Mouse (Mus musculus) regulatory T cell (primary cell): ENCODE results near the gene Treh.

ENCODE experiments used
- in situ Hi-C: fragments of 300-600 bp; cut with MboI, MseI; formaldehyde crosslinking; loops from one replicate; pipeline ENCODE4 v1.15.1; 2025; ENCODE audit warnings: high pct_unique_total_duplicates

Treh gene

DNA sequence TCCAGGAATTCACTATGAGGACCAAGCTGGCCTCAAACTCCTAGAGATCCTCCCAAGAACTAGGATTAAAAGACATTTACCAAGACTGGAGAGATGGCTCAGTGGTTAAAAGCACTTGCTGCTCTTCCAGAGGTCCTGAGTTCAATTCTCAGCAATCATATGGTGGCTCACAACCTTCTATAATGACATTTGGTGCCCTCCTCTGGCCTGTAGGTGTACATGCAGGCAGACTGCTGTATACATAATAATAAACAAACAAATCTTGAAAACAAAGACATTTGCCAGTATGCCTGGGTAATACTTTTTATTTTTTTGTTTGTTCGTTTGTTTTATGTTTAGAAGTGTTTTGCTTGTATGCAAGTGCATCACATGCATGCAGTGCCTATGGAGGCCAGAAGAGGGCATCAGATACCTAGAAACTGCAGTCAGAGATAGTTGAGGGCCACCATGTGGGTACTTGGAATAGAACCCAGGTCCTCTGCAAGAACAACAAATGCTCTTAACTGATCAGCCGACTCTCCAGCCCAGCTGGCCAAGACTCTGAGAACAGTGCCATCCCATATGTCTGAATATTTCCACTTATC lies 5.3 kb downstream of the Treh start:
- in situ Hi-C loops, result no loop called here

- in situ Hi-C loops, result no loop called here
These were observed 6.5 kb downstream of the Treh start for GRCm38 (mm10) chr9:44679565-44679964.

DNA sequence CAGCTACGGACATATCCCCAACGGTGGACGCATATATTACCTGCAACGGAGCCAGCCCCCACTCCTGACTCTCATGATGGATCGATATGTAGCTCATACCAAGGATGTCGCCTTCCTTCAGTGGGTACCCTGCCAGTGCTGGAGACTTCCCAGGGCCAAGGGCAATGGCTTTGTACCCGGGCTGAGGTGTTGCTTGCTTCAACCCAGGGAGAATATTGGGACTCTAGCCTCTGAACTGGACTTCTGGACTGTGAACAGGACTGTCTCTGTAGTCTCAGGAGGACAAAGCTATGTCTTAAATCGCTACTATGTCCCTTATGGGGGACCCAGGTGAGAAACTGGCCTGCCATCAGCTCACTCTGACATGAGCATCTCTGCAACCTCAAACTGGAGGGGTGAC lies 10.0 kb downstream of the Treh start:
- in situ Hi-C loops, result no loop called here

- in situ Hi-C loops, result no loop called here
These were observed 12.6 kb downstream of the Treh start for GRCm38 (mm10) chr9:44685346-44686330.

DNA sequence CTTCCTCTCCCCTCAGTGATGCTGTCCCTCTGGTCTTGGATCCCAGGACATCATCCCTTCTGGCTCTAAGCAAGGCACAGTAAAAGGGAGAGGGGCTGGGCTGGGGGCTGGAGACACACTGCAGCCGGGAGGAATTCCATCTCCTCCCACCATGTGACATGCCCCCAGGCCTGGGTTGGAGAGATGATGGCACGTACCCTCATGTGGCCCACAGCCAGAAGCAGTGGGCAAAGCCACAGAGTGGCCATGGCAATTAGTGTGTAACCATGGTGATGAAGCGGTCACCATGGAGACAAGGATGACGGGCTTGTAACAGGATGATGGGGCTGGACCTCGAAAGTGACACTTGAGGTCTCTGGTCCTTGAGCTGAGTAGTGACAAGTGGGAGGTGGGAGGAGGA lies 13.6 kb downstream of the Treh start:
- in situ Hi-C loops, result no loop called here

GRCm38 (mm10) chr9:44688013-44688412 lies 15.0 kb downstream of the Treh start:
- in situ Hi-C loops, result no loop called here

DNA sequence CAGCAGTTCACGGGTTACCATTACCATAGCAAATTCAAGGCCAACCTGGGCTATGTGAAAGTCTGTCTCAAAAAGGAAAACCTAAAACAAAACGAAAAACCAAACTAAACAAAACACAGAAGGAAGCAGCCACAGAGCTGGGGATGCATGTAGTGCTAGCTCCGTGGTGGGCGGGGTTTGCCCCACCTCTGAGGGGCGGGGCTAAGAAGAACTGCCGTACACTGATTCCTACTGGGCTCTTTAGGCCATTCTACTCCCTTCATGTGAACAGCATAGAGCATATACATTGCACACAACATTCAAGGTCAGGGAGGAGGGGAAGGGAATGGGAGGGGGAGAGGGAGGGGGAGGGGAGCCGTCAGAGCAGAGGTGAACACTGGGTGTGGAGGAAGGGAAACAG lies 17.6 kb downstream of the Treh start:
- in situ Hi-C loops, result no loop called here

DNA sequence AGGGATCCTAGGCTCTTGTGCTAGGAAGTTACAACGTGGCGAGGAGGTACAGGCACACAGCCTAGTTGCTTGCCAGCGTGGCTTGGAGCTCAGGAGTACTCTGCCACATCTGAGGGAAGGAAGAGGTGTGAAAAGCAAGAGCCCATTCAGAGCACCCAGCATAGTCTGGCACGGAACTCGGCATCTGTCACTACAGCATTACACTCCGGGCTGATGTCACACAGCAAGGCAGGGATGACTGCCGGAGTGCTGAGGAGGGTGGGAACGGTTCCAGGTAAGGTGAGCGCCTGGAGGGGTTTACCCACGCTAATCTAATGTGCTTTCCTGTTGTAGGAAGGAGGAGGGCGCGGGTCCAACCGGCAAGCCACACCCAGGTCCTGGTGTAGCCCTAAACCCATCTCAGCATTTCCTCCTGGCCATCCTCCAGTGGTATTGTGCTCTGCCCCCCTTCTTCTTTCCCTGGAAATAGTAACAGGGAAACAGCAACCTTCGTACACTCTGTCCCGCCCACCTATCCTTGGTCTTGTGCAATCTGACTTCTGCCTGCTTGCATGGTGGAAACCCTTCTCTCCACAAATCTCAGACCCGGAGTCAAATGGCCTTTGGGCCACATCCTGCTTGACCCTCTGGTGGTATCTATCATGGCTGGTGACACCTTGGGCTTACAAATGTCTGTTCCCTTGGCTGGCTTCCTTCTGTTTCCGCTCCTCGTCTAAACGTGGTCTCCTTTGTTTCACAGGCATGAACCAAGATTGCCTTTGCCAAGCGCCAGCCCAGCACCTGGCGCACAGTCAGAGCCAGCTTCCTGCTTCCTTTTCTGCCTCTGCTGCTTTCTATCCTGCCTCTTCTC lies 18.9 kb downstream of the Treh start:
- in situ Hi-C loops, result no loop called here

DNA sequence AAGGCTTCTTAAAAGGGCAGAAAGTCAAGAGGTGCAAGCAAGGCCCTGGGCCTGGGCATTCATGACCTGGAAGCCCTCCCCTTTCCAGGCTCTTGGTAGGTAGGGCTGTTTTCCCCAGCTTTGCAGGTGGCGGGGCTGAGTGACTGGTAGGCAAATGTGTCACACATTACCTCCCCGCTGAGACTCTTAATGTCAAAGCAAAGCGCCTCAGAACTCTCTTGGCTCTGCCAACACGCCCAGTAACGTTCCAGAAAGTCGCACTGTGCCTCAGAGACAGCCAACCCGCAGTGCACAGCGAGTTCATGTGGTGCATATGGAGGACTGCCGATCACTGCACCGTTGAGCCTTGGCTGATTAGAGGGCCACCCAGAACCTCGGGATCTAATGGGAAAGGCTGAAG lies 20.0 kb downstream of the Treh start:
- in situ Hi-C loops, result no loop called here

- in situ Hi-C loops, result no loop called here
These were observed 24.8 kb downstream of the Treh start for GRCm38 (mm10) chr9:44697866-44698265.

GRCm38 (mm10) chr9:44699196-44699595 lies 26.2 kb downstream of the Treh start:
- in situ Hi-C loops, result no loop called here

GRCm38 (mm10) chr9:44699730-44700129 lies 26.7 kb downstream of the Treh start:
- in situ Hi-C loops, result no loop called here

GRCm38 (mm10) chr9:44707749-44708428 lies 34.9 kb downstream of the Treh start:
- in situ Hi-C loops, result no loop called here

- in situ Hi-C loops, result no loop called here
These were observed 35.4 kb downstream of the Treh start for GRCm38 (mm10) chr9:44708429-44708765.

GRCm38 (mm10) chr9:44708925-44709324 lies 35.9 kb downstream of the Treh start:
- in situ Hi-C loops, result no loop called here

DNA sequence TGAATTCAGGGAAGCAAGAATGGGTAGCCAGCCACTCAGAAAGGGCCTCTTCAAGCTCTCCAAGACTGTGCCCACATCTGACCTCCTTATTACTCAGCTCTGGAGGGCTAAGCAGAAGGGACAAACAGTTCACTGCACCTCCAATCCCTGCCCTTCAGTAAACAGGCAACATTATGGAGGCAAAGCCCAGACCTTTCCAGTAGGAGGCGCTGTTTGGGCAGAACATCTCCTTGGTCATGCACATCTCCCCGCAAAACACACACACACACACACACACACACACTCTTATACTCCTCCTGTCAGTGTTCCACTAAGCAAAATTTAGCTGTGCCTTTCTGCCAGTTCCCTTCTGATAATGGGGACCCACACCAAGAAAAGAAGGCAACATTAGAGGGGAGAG lies 36.6 kb downstream of the Treh start:
- in situ Hi-C loops, result no loop called here

DNA sequence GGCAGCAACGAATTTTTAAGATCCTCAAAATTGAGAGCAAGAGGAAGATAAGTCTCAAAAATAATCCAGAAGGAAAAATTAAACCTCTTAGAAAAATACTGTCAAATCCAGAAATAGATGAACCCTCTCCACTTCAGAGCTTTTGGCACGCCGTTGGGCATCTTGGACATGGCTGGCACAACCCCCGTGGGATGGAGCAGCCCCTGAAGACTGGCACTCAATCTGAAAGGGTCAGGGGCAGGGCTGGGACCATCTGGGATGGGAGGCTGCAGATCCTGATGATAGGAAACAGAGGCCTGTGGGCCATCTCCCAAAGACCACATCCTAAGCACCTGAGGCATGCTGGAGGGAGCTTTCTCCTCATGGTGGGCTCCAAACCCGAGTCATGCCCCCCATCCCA lies 37.2 kb downstream of the Treh start:
- in situ Hi-C loops, result no loop called here

GRCm38 (mm10) chr9:44711602-44712001 lies 38.6 kb downstream of the Treh start:
- in situ Hi-C loops, result no loop called here

GRCm38 (mm10) chr9:44713080-44713479 lies 40.0 kb downstream of the Treh start:
- in situ Hi-C loops, result no loop called here

GRCm38 (mm10) chr9:44713574-44713973 lies 40.5 kb downstream of the Treh start:
- in situ Hi-C loops, result no loop called here

DNA sequence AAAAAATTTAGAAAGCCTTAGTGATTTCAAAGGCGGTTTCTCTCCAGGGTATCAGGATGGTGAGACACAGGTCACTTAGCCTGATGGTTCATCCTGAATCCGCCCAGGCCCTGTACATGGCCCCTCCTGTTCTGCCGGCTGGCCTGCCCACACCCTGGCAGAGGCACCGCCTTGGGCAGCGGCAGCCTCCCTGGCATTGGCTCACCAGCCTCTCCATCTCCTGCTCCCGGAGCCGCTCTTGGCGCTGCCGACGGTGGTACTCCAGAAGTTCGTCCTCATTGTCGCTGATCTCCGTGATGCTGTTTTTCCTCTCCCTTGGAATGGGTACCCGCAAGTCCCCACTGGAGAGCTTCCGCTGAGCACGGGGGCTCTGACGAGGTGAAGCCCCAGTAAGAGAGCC lies 42.1 kb downstream of the Treh start:
- in situ Hi-C loops, result no loop called here
